Mouse (Mus musculus) right cerebral cortex, postnatal 25 days (tissue): Measurements from ENCODE around the gene Lars2.

Experiments used
- DNase-seq: peaks from one replicate; pipeline ENCODE4 v3.0.0; 2022

Gene Lars2

DNA sequence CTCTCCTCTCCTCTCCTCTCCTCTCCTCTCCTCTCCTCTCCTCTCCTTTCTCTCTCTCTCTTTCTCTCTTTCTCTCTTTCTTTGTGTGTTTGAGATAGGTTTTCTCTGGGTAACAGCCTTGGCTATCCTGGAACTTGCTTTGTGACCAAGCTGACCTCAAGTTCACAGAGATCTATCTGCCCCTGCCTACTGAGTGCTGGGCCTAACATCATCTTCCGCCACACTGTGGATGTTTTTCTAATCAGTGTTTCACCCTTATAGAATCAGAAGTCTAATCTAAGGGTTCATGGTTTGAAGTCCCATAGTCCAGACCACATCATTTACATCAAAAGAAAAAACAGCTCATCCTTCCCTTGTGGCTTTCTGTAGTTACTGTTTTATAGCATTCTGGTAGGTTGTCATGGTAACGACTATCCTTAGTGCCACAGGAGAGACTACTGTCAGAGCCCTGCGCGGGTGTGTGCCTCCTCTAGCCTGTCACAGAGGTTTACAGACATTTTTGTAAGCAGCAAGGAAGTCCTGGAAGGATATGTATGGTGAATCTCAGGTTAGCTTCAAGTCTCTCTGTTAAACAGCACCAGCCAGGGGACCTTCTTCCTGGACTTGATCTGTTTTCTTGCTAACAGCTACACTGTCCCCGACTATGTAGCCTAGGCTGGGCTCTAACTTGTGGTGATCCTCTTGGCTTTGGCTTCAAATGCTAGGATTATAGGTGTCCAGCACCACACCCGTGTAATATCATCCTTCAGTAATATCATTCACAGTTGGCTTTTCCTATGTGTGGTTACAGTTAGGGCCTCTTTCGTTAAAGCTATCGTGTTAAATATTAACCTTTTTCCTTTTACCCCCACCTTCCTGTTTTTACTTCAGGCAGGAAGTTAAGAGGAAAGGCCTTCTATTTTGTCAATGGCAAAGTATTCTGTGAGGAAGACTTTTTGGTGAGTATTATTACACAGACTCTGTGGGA lies 143.2 kb downstream of the Lars2 start:
- no peak for DNase-seq

- no peak for DNase-seq
Measured at GRCm38 (mm10) chr9:123510926-123511325, 144.2 kb downstream of the Lars2 start.
